Mouse (Mus musculus) stomach, postnatal 0 days (tissue): Measurements from ENCODE around the gene Yy1.

Experiments used
- CTCF ChIP-seq: IDR thresholded peaks from 2 replicates; pipeline ENCODE4 v1.5.1; 2016; ENCODE audit warnings: antibody characterized with exemption, low read depth, mild to moderate bottlenecking, moderate library complexity
- EP300 ChIP-seq: optimal IDR thresholded peaks from 2 replicates; pipeline ENCODE3; 2016; ENCODE audit warnings: antibody characterized with exemption

- TF ChIP-seq CTCF (no peak), EP300 (no peak)
These were observed 42.0 kb downstream of the Yy1 start for GRCm38 (mm10) chr12:108834786-108835185.
